Mouse (Mus musculus) stomach, embryonic 14.5 days (tissue): Measurements from ENCODE around the gene Scamp4. TPM values are rescaled to one million over a fixed set of nuclear protein-coding genes. Genes with fewer than 3 reads are reported as not detected.

Source experiments
- ATAC-seq: fragments of 200-750 bp; cut with Nextera tagmentation; 2 replicates; pipeline ENCODE4 v1.8.0; 2017; ENCODE audit warnings: low read depth, moderate TSS enrichment; ENCODE audit not compliant: insufficient number of reproducible peaks, insufficient read depth, low FRiP score
- H3K27ac ChIP-seq: fragments of 300-500 bp; sonication (generic); 2 replicates; pipeline ENCODE4 v1.5.1; 2014; ENCODE audit warnings: mild to moderate bottlenecking, low read length, moderate library complexity, mixed read lengths
- H3K27me3 ChIP-seq: fragments of 300-500 bp; sonication (generic); 2 replicates; pipeline ENCODE4 v1.6.1; 2014; ENCODE audit warnings: low read length, control low read depth, mixed read lengths; ENCODE audit not compliant: control insufficient read depth, insufficient read depth
- H3K36me3 ChIP-seq: fragments of 300-500 bp; sonication (generic); 2 replicates; pipeline ENCODE4 v1.6.1; 2014; ENCODE audit warnings: mild to moderate bottlenecking, control low read depth, low read length, moderate library complexity, mixed read lengths; ENCODE audit not compliant: control insufficient read depth, insufficient read depth
- H3K4me1 ChIP-seq: fragments of 300-500 bp; sonication (generic); 2 replicates; pipeline ENCODE4 v1.6.1; 2014; ENCODE audit warnings: low read length, control low read depth, mixed read lengths; ENCODE audit not compliant: control insufficient read depth, insufficient read depth
- H3K4me2 ChIP-seq: fragments of 300-500 bp; sonication (generic); replicated peaks from 2 replicates; pipeline ENCODE4 v1.6.1; 2014; ENCODE audit warnings: low read depth, low read length, control low read depth
- H3K4me3 ChIP-seq: fragments of 300-500 bp; sonication (generic); 2 replicates; pipeline ENCODE4 v1.5.1; 2014; ENCODE audit warnings: low read depth, low read length, control low read depth
- H3K9ac ChIP-seq: fragments of 300-500 bp; sonication (generic); replicated peaks from 2 replicates; pipeline ENCODE4 v1.6.1; 2014; ENCODE audit warnings: low read depth, mild to moderate bottlenecking, control low read depth, low read length, moderate library complexity, mixed read lengths
- H3K9me3 ChIP-seq: fragments of 300-500 bp; sonication (generic); 2 replicates; pipeline ENCODE4 v1.6.1; 2016; ENCODE audit warnings: low read depth, low read length, control low read depth; ENCODE audit not compliant: control insufficient read depth
- WGBS: fragments of 180-500 bp; shearing (Covaris S2); extraction: QIAGEN DNeasy Blood & Tissue Kit; methylation state at CpG from one replicate; pipeline ENCODE4 v1.1.7; 2014; 5-methylcytosine and 5-hydroxymethylcytosine counted together
- polyA plus RNA-seq: library from polyadenylated mRNA; unstranded; fragments of >200 nt; fragmentation: Nextera tagmentation; extraction: Ambion mirVana; gene quantifications from 2 replicates; pipeline ENCODE4 v1.2.1, GENCODE M21; 2014

Scamp4 gene
- polyA plus RNA-seq, result 95.9 and 106 TPM in 2 replicates

- Histone ChIP-seq H3K27ac (peak within 1 kb of the TSS; percentile 77), H3K27me3 (no peaks in the 10 kb centered on the region), H3K4me2 (peak within 1 kb of the TSS; percentile 96), H3K36me3 (peaks cover 20% of the 10 kb centered on the region; the same call in 1 of the 2 replicates), H3K9me3 (no peaks in the 10 kb centered on the region), H3K4me1 (peaks cover 11% of the 10 kb centered on the region), H3K4me3 (peak within 1 kb of the TSS; percentile 68), H3K9ac (peak within 1 kb of the TSS; percentile 57)
- peak; percentile 92 for ATAC-seq
- under 1% methylated on average over 54 of the region's 54 CpGs for WGBS
Observed at GRCm38 (mm10) chr10:80602698-80603325, at the start of gene Scamp4, which contains the start of gene Adat3. Gene Scamp4 (plus strand): TSS chr10:80602872. Gene Adat3 (plus strand): TSS chr10:80602880.

- Histone ChIP-seq H3K4me3 (no peak overlapping the region), H3K4me1 (0 out of 2 replicates have a peak, but pooled peaks cover 4% of the 10 kb centered on the region), H3K9ac (no peak overlapping the region), H3K36me3 (peaks cover 11% of the 10 kb centered on the region), H3K27me3 (no peaks in the 10 kb centered on the region), H3K9me3 (no peaks in the 10 kb centered on the region), H3K27ac (no peak overlapping the region), H3K4me2 (no peak overlapping the region)
- peak; percentile 60; the same call in 1 of the 2 replicates for ATAC-seq
- 85% methylated on average over 8 of the region's 8 CpGs for WGBS
Observed at GRCm38 (mm10) chr10:80553575-80553974, 49.1 kb upstream of the Scamp4 start.

- no peak overlapping the region for H3K27ac ChIP-seq
- H3K36me3 ChIP-seq, result peaks cover 11% of the 10 kb centered on the region
- H3K4me3 ChIP-seq, result no peak overlapping the region
- no peaks in the 10 kb centered on the region for H3K27me3 ChIP-seq
- no peak overlapping the region for H3K4me2 ChIP-seq
- no peaks in the 10 kb centered on the region for H3K9me3 ChIP-seq
- no peak overlapping the region for H3K9ac ChIP-seq
- 0 out of 2 replicates have a peak, but pooled peaks cover 5% of the 10 kb centered on the region for H3K4me1 ChIP-seq
- WGBS, result 81% methylated on average over 6 of the region's 6 CpGs
- ATAC-seq, result no peak
Observed at GRCm38 (mm10) chr10:80553997-80554396, 48.7 kb upstream of the Scamp4 start.

- WGBS, result 42% methylated on average over 5 of the region's 5 CpGs
- no peak overlapping the region for H3K4me2 ChIP-seq
- no peak overlapping the region for H3K9ac ChIP-seq
Observed at GRCm38 (mm10) chr10:80557346-80557965, 45.2 kb upstream of the Scamp4 start.

GRCm38 (mm10) chr10:80559431-80559830 is 43.2 kb upstream of the Scamp4 start:
- WGBS, result 92% methylated on average over 7 of the region's 7 CpGs
- Histone ChIP-seq H3K4me1 (peaks cover 15% of the 10 kb centered on the region), H3K9ac (no peak overlapping the region), H3K36me3 (no peaks in the 10 kb centered on the region), H3K9me3 (no peaks in the 10 kb centered on the region), H3K4me2 (no peak overlapping the region), H3K27me3 (no peaks in the 10 kb centered on the region), H3K4me3 (no peak overlapping the region), H3K27ac (no peak overlapping the region)
- no peak for ATAC-seq

More at GRCm38 (mm10) chr10:80557346-80557965, 45.2 kb upstream of the Scamp4 start:
- H3K27ac ChIP-seq, result no peak overlapping the region
- no peaks in the 10 kb centered on the region for H3K36me3 ChIP-seq
- H3K4me3 ChIP-seq, result no peak overlapping the region
- no peaks in the 10 kb centered on the region for H3K9me3 ChIP-seq
- peaks cover 15% of the 10 kb centered on the region for H3K4me1 ChIP-seq
- H3K27me3 ChIP-seq, result no peaks in the 10 kb centered on the region
- no peak for ATAC-seq

DNA sequence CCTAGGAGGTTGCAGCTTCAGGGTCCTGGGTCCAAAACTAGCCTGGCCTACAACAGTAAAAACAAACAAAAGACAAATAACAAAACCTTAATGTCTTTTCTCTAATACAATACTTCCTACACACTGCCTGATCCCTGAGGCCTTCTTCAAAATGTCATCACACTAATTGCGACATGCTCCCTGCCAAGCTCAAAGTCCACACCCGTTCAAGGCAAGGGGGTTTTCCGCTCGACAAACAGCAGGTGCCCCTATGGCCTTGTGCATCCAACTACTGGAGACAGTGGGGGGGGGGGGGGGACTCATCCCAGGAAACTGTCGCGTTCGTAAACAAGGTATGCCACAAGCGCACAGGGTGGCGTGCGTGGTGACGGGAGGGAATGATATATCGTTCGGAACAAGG is 42.1 kb upstream of the Scamp4 start:
- Histone ChIP-seq H3K4me1 (peaks cover 15% of the 10 kb centered on the region), H3K4me2 (peak overlapping the region; percentile 94), H3K9ac (peak overlapping the region; percentile 89), H3K27me3 (no peaks in the 10 kb centered on the region), H3K36me3 (no peaks in the 10 kb centered on the region), H3K9me3 (no peaks in the 10 kb centered on the region), H3K27ac (no peak overlapping the region), H3K4me3 (peak overlapping the region; percentile 98)
- 1% methylated on average over 13 of the region's 13 CpGs for WGBS
- ATAC-seq, result no peak

GRCm38 (mm10) chr10:80561116-80561944 is 41.3 kb upstream of the Scamp4 start, which contains the start of gene Rexo1:
Gene Rexo1 (minus strand): TSS chr10:80561560.
- Histone ChIP-seq H3K9ac (peak within 1 kb of the TSS; percentile 89), H3K27ac (peak within 1 kb of the TSS; percentile 91), H3K27me3 (no peaks in the 10 kb centered on the region), H3K36me3 (no peaks in the 10 kb centered on the region; the same call in 1 of the 2 replicates), H3K4me1 (peaks cover 15% of the 10 kb centered on the region), H3K4me3 (peak within 1 kb of the TSS; percentile 98), H3K9me3 (no peaks in the 10 kb centered on the region), H3K4me2 (peak within 1 kb of the TSS; percentile 94)
- WGBS, result under 1% methylated on average over 71 of the region's 72 CpGs
- ATAC-seq, result peak; percentile 87
